Mouse (Mus musculus) G1E (cell line): ENCODE measurements around the gene C7.

Experiments used
- CTCF ChIP-seq: IDR thresholded peaks from 2 replicates; pipeline ENCODE4 v1.5.1; 2012; ENCODE audit warnings: low read depth, low read length, inconsistent platforms, mixed read lengths
- GATA1 ChIP-seq: IDR thresholded peaks from 2 replicates; pipeline ENCODE4 v1.6.1; 2012; ENCODE audit warnings: borderline replicate concordance, low read length, inconsistent platforms, mixed read lengths
- GATA2 ChIP-seq: IDR thresholded peaks from 2 replicates; pipeline ENCODE4 v1.6.1; 2012; ENCODE audit warnings: low read depth, low read length, inconsistent platforms, borderline replicate concordance
- POLR2AphosphoS5 ChIP-seq: IDR thresholded peaks from 2 replicates; pipeline ENCODE4 v1.6.1; 2012; ENCODE audit warnings: low read depth, low read length, inconsistent platforms; ENCODE audit not compliant: insufficient replicate concordance
- TAL1 ChIP-seq: conservative IDR thresholded peaks from 2 replicates; pipeline ENCODE4 v1.6.1; 2012; ENCODE audit warnings: low read depth, low read length, inconsistent platforms, mixed read lengths

DNA sequence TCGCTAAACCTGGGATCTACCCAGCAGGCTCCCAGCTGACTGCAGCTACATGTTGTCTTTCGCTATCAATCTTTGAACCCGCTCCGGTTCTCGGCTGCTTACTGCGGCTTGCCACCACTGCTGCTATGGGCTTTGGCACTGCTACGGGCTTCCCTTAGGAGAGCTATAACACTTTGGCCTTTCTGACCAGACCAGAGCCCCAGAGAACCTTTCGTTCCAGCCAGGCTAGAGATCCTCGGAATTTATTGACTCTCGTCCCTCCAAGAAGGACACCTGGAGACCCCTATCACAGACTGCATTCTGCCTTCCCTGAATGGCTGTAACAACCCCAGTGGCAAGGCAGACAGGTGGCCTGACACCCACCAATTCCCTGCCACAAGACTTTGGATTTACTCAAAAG lies 26.6 kb upstream of the C7 start:
- no peak for TF ChIP-seq CTCF
- TF ChIP-seq TAL1 = no peak
- TF ChIP-seq POLR2AphosphoS5 = no peak
- no peak for TF ChIP-seq GATA1
- no peak for TF ChIP-seq GATA2
